Mouse (Mus musculus): ENCODE results near the gene Slc9b2. TPM values are rescaled to one million over a fixed set of nuclear protein-coding genes. Genes with fewer than 3 reads are reported as not detected.

The Slc9b2 gene
- total RNA-seq, 2 experiments from 2014 or later = 4.4 to 4.6 TPM

DNA sequence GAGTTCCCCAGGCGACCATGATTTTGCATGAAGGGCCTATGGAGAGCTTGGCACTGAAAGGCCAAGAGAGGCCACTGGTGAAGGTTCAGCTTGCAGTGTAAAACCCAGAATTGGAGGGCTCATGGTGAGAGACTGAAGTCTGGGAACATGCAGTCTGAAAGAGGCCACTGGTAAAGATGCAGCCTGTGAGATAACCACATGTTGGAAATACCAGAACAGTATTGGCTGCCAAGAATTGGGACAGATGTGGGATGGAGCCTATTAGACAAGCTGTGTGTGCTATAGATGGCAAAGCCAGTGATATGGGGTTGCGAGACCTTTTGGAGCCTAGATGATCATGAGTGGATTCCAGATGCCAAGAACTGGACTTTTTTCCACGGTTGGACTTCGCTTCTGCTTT is 72.4 kb downstream of the Slc9b2 start:
- intact Hi-C loops (cut with DNase I) = no loop called here
- DNase-seq (ENCODE audit: extremely low spot score in 1 of 2, low spot score in 2 of 2) = no peak

DNA sequence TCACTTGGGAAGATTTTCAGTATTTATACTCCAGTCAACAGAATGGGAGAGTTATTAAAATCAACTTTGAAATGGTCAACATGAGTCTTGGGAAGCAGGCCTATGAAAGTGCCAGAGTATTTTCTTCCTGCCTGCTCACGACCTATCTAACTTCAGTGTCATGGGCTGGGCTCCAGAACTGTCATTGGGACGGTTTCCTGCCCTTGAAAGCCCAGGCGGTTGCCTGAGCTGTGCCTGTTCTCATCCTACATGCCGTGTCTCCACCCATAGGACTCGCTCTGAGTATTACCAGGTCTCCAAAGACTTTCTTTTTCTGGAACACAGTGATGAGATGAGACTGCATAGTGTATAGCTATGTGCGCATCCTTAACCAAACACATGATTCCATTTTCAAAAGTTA is 85.7 kb downstream of the Slc9b2 start:
- intact Hi-C loops (cut with DNase I) = no loop called here
- DNase-seq (ENCODE audit: extremely low spot score in 1 of 2, low spot score in 2 of 2) = no peak

Other genes starting within 250 kb of the Slc9b2 start
- gene Cenpe, start 95.2 kb upstream of the Slc9b2 start, total RNA-seq (2021) = 1 to 10 TPM; 2.6 to 2.9 TPM
- 1 to 10 TPM; 1.7 to 1.9 TPM for gene Bdh2, start 26.5 kb upstream of the Slc9b2 start, total RNA-seq (2021)
- under 1 TPM in 1 of 2 experiments, not detected in 1; 0.75 TPM for gene Slc9b1, start 40.3 kb downstream of the Slc9b2 start, total RNA-seq (2021)
- gene Cisd2, start 116.2 kb downstream of the Slc9b2 start, total RNA-seq (2021) = 10 to 100 TPM; 35.5 to 39.5 TPM
- gene Ube2d3, start 130.4 kb downstream of the Slc9b2 start, total RNA-seq (2021) = 100 to 1,000 TPM; 258 to 268 TPM
- 1 to 10 TPM; 6.8 to 7.4 TPM for gene Manba, start 177.9 kb downstream of the Slc9b2 start, total RNA-seq (2021)

Data from left cerebral cortex, postnatal 10 days (tissue).